Mouse (Mus musculus): Measurements from ENCODE around the gene Sdhc. TPM values are rescaled to one million over a fixed set of nuclear protein-coding genes. Genes with fewer than 3 reads are reported as not detected.

Sdhc gene
- polyA plus RNA-seq, 1 experiment from 2014 or later: 642 TPM

GRCm38 (mm10) chr1:171121839-171122238, 28.6 kb downstream of the Sdhc start:
- no peak overlapping the region for H3K27ac ChIP-seq (replicated peaks in 1 of 2; ENCODE audit: control insufficient read depth in 1 of 2, insufficient read depth in 1 of 2, low read depth in 2 of 2, low read length in 2 of 2)
- H3K4me2 ChIP-seq (ENCODE audit: low read length): no peak overlapping the region
- WGBS: 53% methylated on average over 5 of the region's 5 CpGs
- no peak overlapping the region for H3K9ac ChIP-seq (ENCODE audit: low read length)
- peaks cover under 1% of the 10 kb centered on the region; the same call in 1 of the 2 replicates for H3K36me3 ChIP-seq (ENCODE audit: control insufficient read depth, insufficient read depth, low read length)
- peaks cover 5 to 19% of the 10 kb centered on the region in 2 experiments for H3K4me1 ChIP-seq (ENCODE audit: control insufficient read depth in 2 of 2, insufficient read depth in 2 of 2, low read length in 2 of 2)
- no peaks in the 10 kb centered on the region for H3K27me3 ChIP-seq (ENCODE audit: control insufficient read depth, insufficient read depth, low read length)
- H3K9me3 ChIP-seq (ENCODE audit: control insufficient read depth, low read length): no peaks in the 10 kb centered on the region
- H3K4me3 ChIP-seq (ENCODE audit: control insufficient read depth in 1 of 2, insufficient read depth in 1 of 2, low read depth in 1 of 2, low read length in 2 of 2): no peak overlapping the region
- no peak for ATAC-seq (ENCODE audit: insufficient number of reproducible peaks, insufficient read depth, low FRiP score, low read depth)

- H3K27ac ChIP-seq (replicated peaks in 1 of 2; ENCODE audit: control insufficient read depth in 1 of 2, insufficient read depth in 1 of 2, low read depth in 2 of 2, low read length in 2 of 2): peak overlapping the region; percentile 10 to 60; a peak in 3 of 4 replicates
- WGBS: 20% methylated on average over 3 of the region's 3 CpGs
- H3K9ac ChIP-seq (ENCODE audit: low read length): peak overlapping the region; percentile 13; the same call in 1 of the 2 replicates
- H3K4me1 ChIP-seq (ENCODE audit: control insufficient read depth in 2 of 2, insufficient read depth in 2 of 2, low read length in 2 of 2): peaks cover 5 to 19% of the 10 kb centered on the region in 2 experiments
- no peak for ATAC-seq (ENCODE audit: insufficient number of reproducible peaks, insufficient read depth, low FRiP score, low read depth)
- H3K4me2 ChIP-seq (ENCODE audit: low read length): no peak overlapping the region
- no peaks in the 10 kb centered on the region for H3K9me3 ChIP-seq (ENCODE audit: control insufficient read depth, low read length)
- no peaks in the 10 kb centered on the region for H3K36me3 ChIP-seq (ENCODE audit: control insufficient read depth, insufficient read depth, low read length)
- no peaks in the 10 kb centered on the region for H3K27me3 ChIP-seq (ENCODE audit: control insufficient read depth, insufficient read depth, low read length)
- H3K4me3 ChIP-seq (ENCODE audit: control insufficient read depth in 1 of 2, insufficient read depth in 1 of 2, low read depth in 1 of 2, low read length in 2 of 2): no peak overlapping the region
Observed at GRCm38 (mm10) chr1:171120893-171121292, 29.5 kb downstream of the Sdhc start.

GRCm38 (mm10) chr1:171119405-171119804, 31.0 kb downstream of the Sdhc start:
- H3K4me2 ChIP-seq (ENCODE audit: low read length): no peak overlapping the region
- peaks cover 5 to 19% of the 10 kb centered on the region in 2 experiments for H3K4me1 ChIP-seq (ENCODE audit: control insufficient read depth in 2 of 2, insufficient read depth in 2 of 2, low read length in 2 of 2)
- no peak overlapping the region for H3K4me3 ChIP-seq (ENCODE audit: control insufficient read depth in 1 of 2, insufficient read depth in 1 of 2, low read depth in 1 of 2, low read length in 2 of 2)
- no peaks in the 10 kb centered on the region for H3K36me3 ChIP-seq (ENCODE audit: control insufficient read depth, insufficient read depth, low read length)
- H3K27ac ChIP-seq (replicated peaks in 1 of 2; ENCODE audit: control insufficient read depth in 1 of 2, insufficient read depth in 1 of 2, low read depth in 2 of 2, low read length in 2 of 2): no peak overlapping the region
- 84% methylated on average over 14 of the region's 14 CpGs for WGBS
- no peaks in the 10 kb centered on the region for H3K9me3 ChIP-seq (ENCODE audit: control insufficient read depth, low read length)
- no peaks in the 10 kb centered on the region for H3K27me3 ChIP-seq (ENCODE audit: control insufficient read depth, insufficient read depth, low read length)
- no peak overlapping the region for H3K9ac ChIP-seq (ENCODE audit: low read length)
- no peak for ATAC-seq (ENCODE audit: insufficient number of reproducible peaks, insufficient read depth, low FRiP score, low read depth)

GRCm38 (mm10) chr1:171118996-171119395, 31.4 kb downstream of the Sdhc start:
- Histone ChIP-seq H3K27me3 (ENCODE audit: control insufficient read depth, insufficient read depth, low read length) (no peaks in the 10 kb centered on the region), H3K4me1 (ENCODE audit: control insufficient read depth in 2 of 2, insufficient read depth in 2 of 2, low read length in 2 of 2) (peaks cover 5 to 19% of the 10 kb centered on the region in 2 experiments), H3K27ac (replicated peaks in 1 of 2; ENCODE audit: control insufficient read depth in 1 of 2, insufficient read depth in 1 of 2, low read depth in 2 of 2, low read length in 2 of 2) (no peak overlapping the region), H3K36me3 (ENCODE audit: control insufficient read depth, insufficient read depth, low read length) (no peaks in the 10 kb centered on the region), H3K4me2 (ENCODE audit: low read length) (no peak overlapping the region), H3K9me3 (ENCODE audit: control insufficient read depth, low read length) (no peaks in the 10 kb centered on the region), H3K4me3 (ENCODE audit: control insufficient read depth in 1 of 2, insufficient read depth in 1 of 2, low read depth in 1 of 2, low read length in 2 of 2) (no peak overlapping the region), H3K9ac (ENCODE audit: low read length) (no peak overlapping the region)
- ATAC-seq (ENCODE audit: insufficient number of reproducible peaks, insufficient read depth, low FRiP score, low read depth): no peak
- 80% methylated on average over 5 of the region's 5 CpGs for WGBS

DNA sequence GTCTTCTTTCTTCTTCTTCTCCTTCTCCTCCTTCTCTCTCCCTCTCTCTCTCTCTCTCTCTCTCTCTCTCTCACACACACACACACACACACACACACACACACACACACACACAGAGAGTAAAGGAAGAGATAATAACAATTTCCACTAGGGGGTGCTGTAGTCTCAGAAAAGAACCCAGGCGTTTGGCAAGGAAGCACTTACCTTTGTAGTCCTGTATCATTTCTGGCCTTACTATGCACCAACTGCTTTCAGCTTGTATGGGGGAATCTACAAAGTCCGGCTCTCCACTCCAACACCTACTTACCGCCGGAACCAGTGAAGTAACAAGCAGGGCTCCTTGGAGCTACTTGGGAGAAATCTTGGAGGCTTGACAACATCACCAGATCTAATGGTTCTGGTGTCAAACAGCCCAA, 32.1 kb downstream of the Sdhc start:
- Histone ChIP-seq H3K27ac (replicated peaks in 1 of 2; ENCODE audit: control insufficient read depth in 1 of 2, insufficient read depth in 1 of 2, low read depth in 2 of 2, low read length in 2 of 2) (no peak overlapping the region), H3K27me3 (ENCODE audit: control insufficient read depth, insufficient read depth, low read length) (no peaks in the 10 kb centered on the region), H3K36me3 (ENCODE audit: control insufficient read depth, insufficient read depth, low read length) (no peaks in the 10 kb centered on the region), H3K4me3 (ENCODE audit: control insufficient read depth in 1 of 2, insufficient read depth in 1 of 2, low read depth in 1 of 2, low read length in 2 of 2) (no peak overlapping the region), H3K9me3 (ENCODE audit: control insufficient read depth, low read length) (no peaks in the 10 kb centered on the region), H3K9ac (ENCODE audit: low read length) (no peak overlapping the region), H3K4me1 (ENCODE audit: control insufficient read depth in 2 of 2, insufficient read depth in 2 of 2, low read length in 2 of 2) (peaks cover 5 to 24% of the 10 kb centered on the region in 2 experiments), H3K4me2 (ENCODE audit: low read length) (no peak overlapping the region)
- no peak for ATAC-seq (ENCODE audit: insufficient number of reproducible peaks, insufficient read depth, low FRiP score, low read depth)
- 17% methylated on average over 4 of the region's 4 CpGs for WGBS

- Histone ChIP-seq H3K27ac (replicated peaks in 1 of 2; ENCODE audit: control insufficient read depth in 1 of 2, insufficient read depth in 1 of 2, low read depth in 2 of 2, low read length in 2 of 2) (no peak overlapping the region), H3K36me3 (ENCODE audit: control insufficient read depth, insufficient read depth, low read length) (no peaks in the 10 kb centered on the region), H3K9me3 (ENCODE audit: control insufficient read depth, low read length) (no peaks in the 10 kb centered on the region), H3K9ac (ENCODE audit: low read length) (no peak overlapping the region), H3K4me3 (ENCODE audit: control insufficient read depth in 1 of 2, insufficient read depth in 1 of 2, low read depth in 1 of 2, low read length in 2 of 2) (no peak overlapping the region), H3K27me3 (ENCODE audit: control insufficient read depth, insufficient read depth, low read length) (no peaks in the 10 kb centered on the region), H3K4me1 (ENCODE audit: control insufficient read depth in 2 of 2, insufficient read depth in 2 of 2, low read length in 2 of 2) (peaks cover 5 to 14% of the 10 kb centered on the region in 2 experiments), H3K4me2 (ENCODE audit: low read length) (no peak overlapping the region)
- ATAC-seq (ENCODE audit: insufficient number of reproducible peaks, insufficient read depth, low FRiP score, low read depth): no peak
- WGBS: 29% methylated on average over 4 of the region's 4 CpGs
Observed at GRCm38 (mm10) chr1:171116280-171116679, 34.1 kb downstream of the Sdhc start.

DNA sequence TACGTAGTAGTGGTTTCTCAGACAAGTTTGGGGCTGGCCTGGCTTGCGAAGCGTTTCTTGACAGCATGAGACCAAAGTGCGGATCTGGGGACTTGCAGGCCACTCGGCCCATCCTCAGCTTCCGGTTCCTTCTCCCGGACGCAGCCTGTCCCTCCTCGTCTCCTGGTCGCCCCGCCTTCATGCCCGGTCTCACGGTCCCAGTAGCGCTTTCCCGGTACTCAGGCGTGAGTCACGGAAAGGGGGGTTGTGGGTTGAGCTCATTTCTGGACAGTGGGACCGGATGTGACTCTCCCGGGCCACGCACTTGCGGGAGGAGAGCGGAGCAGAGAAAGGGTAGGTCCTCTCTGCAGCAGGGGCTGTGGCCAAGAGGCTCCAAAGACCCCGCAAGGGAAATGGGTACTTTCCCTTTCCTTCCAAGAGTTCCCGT, 36.5 kb downstream of the Sdhc start, which contains the start of gene Cfap126:
Gene Cfap126, plus strand, starts transcription at position 46 of the 427 bp plus-strand sequence.
- peak within 1 kb of the TSS; percentile 80 for H3K9ac ChIP-seq (ENCODE audit: low read length)
- H3K4me1 ChIP-seq (ENCODE audit: control insufficient read depth in 2 of 2, insufficient read depth in 2 of 2, low read length in 2 of 2): peaks cover 4 to 5% of the 10 kb centered on the region in 2 experiments
- no peaks in the 10 kb centered on the region for H3K9me3 ChIP-seq (ENCODE audit: control insufficient read depth, low read length)
- peak; percentile 59 for ATAC-seq (ENCODE audit: insufficient number of reproducible peaks, insufficient read depth, low FRiP score, low read depth)
- no peaks in the 10 kb centered on the region for H3K27me3 ChIP-seq (ENCODE audit: control insufficient read depth, insufficient read depth, low read length)
- H3K27ac ChIP-seq (replicated peaks in 1 of 2; ENCODE audit: control insufficient read depth in 1 of 2, insufficient read depth in 1 of 2, low read depth in 2 of 2, low read length in 2 of 2): peak within 1 kb of the TSS; percentile 85 to 87
- peak within 1 kb of the TSS; percentile 78 for H3K4me2 ChIP-seq (ENCODE audit: low read length)
- H3K4me3 ChIP-seq (ENCODE audit: control insufficient read depth in 1 of 2, insufficient read depth in 1 of 2, low read depth in 1 of 2, low read length in 2 of 2): peak within 1 kb of the TSS; percentile 47 to 73
- no peaks in the 10 kb centered on the region for H3K36me3 ChIP-seq (ENCODE audit: control insufficient read depth, insufficient read depth, low read length)
- WGBS: under 1% methylated on average over 24 of the region's 24 CpGs

- H3K36me3 ChIP-seq (ENCODE audit: control insufficient read depth, insufficient read depth, low read length): no peaks in the 10 kb centered on the region
- 88% methylated on average over 4 of the region's 4 CpGs for WGBS
- H3K9me3 ChIP-seq (ENCODE audit: control insufficient read depth, low read length): no peaks in the 10 kb centered on the region
- H3K27ac ChIP-seq (replicated peaks in 1 of 2; ENCODE audit: control insufficient read depth in 1 of 2, insufficient read depth in 1 of 2, low read depth in 2 of 2, low read length in 2 of 2): no peak overlapping the region
- ATAC-seq (ENCODE audit: insufficient number of reproducible peaks, insufficient read depth, low FRiP score, low read depth): no peak
- H3K4me1 ChIP-seq (ENCODE audit: control insufficient read depth in 2 of 2, insufficient read depth in 2 of 2, low read length in 2 of 2): peaks cover 4 to 5% of the 10 kb centered on the region in 2 experiments
- H3K27me3 ChIP-seq (ENCODE audit: control insufficient read depth, insufficient read depth, low read length): no peaks in the 10 kb centered on the region
- H3K4me3 ChIP-seq (ENCODE audit: control insufficient read depth in 1 of 2, insufficient read depth in 1 of 2, low read depth in 1 of 2, low read length in 2 of 2): no peak overlapping the region
- H3K4me2 ChIP-seq (ENCODE audit: low read length): no peak overlapping the region
- peak overlapping the region; percentile 80; the same call in 1 of the 2 replicates for H3K9ac ChIP-seq (ENCODE audit: low read length)
Observed at GRCm38 (mm10) chr1:171112986-171113385, 37.4 kb downstream of the Sdhc start.
